Mouse (Mus musculus) left cerebral cortex, postnatal 14 days (tissue): ENCODE measurements around the gene Fgf12. TPM values are rescaled to one million over a fixed set of nuclear protein-coding genes. Genes with fewer than 3 reads are reported as not detected.
A peak's percentile ranks its signal among the peaks of the same experiment; 100 is the strongest.

Source experiments
- DNase-seq, 2 experiments: peaks; one replicate each; pipeline ENCODE4 v3.0.0; 2021 to 2022; ENCODE audit warnings: low spot score in 2 of 2, mixed read lengths in 1 of 2
- intact Hi-C: fragments of 180-260 bp; cut with DNase I; formaldehyde crosslinking; loops from one replicate; pipeline ENCODE4 v1.15.1; 2025
- total RNA-seq, 2 experiments: library from RNA; stranded (reverse); gene quantifications; 2 replicates each; pipeline ENCODE4 v1.2.3; 2021

Gene Fgf12
- total RNA-seq, 2 experiments from 2014 or later = 284 to 306 TPM

DNA sequence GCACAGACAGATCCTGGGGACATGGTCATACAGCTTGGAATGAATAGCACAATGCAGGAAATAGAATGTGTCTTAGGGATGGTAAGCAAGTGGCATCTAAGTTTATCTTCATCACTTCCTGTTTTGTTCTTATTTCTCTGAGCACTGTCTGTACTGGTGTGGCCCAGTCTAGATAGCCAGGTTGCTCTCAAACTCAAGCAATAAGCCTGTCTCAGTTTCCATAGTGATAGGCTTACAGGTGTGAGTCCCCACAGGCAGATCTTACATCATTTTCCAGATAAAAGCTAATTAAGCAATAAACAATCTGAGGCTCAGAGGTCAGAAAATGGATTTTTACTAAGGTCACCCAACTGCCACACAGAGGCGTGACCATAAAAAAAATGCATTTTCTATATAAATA, 348.7 kb downstream of the Fgf12 start:
- DNase-seq = no peak
- intact Hi-C loops = no loop called here

DNA sequence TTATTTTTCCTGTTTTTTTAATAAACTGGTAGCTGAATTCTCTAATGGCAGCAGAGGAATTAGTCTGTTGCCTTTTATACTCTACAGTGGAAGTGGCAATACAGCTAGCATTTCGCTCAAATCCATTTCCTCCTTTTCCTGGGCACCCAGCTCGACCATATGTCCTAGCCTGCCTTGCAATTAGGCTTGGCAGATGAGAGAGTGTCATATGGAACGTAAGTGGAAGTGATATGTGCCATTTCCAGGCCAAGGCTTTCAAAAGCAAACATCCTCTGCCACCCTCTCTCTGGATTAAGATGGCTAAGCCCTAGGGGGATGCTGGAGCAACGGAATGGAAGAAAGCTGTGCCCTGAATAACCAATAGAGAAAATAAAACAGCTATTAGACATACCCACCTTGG, 350.2 kb downstream of the Fgf12 start:
- peak in 1 of 2 experiments; percentile 15 for DNase-seq
- intact Hi-C loops = no loop called here

- intact Hi-C loops = no loop called here
These were observed 361.6 kb downstream of the Fgf12 start for GRCm38 (mm10) chr16:28391283-28391682.

GRCm38 (mm10) chr16:28389114-28389513, 363.8 kb downstream of the Fgf12 start:
- intact Hi-C loops = no loop called here
- DNase-seq = no peak

More at GRCm38 (mm10) chr16:28391283-28391682, 361.6 kb downstream of the Fgf12 start:
- no peak for DNase-seq

- intact Hi-C loops = no loop called here
- no peak for DNase-seq
These were observed 378.1 kb downstream of the Fgf12 start for GRCm38 (mm10) chr16:28374790-28375189.

- no peak for DNase-seq
- intact Hi-C loops = no loop called here
These were observed 379.6 kb downstream of the Fgf12 start for GRCm38 (mm10) chr16:28373311-28373710.

DNA sequence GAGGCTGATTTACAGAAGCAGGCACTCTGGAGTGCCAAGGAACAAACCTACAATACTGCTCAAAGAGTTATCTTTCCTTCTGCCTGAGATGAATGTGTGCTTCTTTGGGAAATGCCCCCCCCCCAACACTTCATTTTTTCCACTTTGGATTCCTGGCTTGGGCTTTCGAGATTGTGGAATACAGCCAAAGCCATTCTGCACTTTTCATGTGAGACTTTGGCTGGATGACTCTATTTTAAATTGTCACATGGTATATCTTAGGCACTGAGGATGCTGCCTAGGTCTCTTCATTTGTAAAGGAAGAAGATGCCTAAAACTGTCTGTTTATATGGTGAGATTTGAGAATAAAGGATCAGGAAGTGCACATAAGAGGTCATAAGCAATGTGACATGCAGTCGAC, 402.2 kb downstream of the Fgf12 start:
- intact Hi-C loops = no loop called here
- no peak for DNase-seq

- intact Hi-C loops = no loop called here
- peak; percentile 38 to 49 for DNase-seq
These were observed 407.5 kb downstream of the Fgf12 start for GRCm38 (mm10) chr16:28345323-28345722.

DNA sequence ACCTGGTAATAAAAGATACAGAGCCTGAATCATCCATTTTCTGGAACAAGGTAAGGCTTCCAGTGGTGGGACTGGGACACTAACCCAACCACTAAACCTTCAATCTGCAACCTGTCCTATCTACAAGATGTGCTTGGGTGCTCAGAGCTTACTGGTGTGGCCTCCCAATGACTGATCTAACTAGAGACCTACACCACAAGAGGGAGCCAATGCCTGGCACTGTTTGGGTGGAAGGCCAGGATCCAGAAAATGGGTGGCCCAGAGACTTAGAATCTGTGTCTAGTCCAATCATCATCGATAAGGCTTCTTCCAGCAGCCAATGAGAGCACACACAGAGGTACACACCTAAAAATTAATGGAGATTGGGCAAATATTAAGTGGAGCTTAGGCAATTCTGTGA, 414.9 kb downstream of the Fgf12 start:
- DNase-seq = no peak
- intact Hi-C loops = no loop called here

DNA sequence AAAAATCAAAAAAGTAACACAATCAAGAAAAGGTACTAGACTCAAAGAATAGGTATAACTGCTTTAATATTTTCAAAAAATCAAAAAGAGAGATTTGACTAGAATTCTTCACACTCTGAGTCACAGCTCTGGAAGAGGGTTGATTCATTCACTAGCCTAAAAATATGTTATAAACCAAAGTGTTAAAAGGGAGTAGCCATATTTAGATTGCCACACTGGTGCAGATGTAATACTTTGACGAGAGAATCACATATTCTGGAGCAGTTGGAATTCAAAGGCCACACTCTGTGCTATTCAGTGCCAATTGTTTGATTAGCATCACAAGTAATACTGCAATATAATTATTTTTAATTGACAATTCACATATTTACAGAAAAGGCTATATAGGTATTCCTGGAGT, 416.2 kb downstream of the Fgf12 start:
- peak in 1 of 2 experiments; percentile 34 for DNase-seq
- intact Hi-C loops = no loop called here

DNA sequence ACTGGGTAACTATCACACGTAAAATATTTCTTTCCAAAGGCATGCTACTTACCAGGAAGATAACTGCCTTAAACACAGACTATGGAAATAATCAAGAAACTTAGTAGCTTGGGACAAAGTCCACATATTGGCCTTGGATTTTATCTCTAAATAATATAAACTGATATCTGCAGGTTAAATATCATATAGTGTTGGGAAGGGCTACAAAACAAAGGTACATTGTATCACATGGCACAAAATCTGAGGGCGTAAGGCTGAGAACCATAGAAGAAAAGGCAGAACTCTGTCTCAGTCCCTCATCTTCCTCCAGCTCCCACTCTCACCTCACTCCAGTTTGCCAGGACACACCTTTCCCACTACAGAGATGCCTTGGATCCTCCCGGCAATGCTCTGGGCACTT, 417.8 kb downstream of the Fgf12 start:
- intact Hi-C loops = no loop called here
- DNase-seq = no peak

GRCm38 (mm10) chr16:28323576-28323975, 429.3 kb downstream of the Fgf12 start:
- DNase-seq = no peak
- intact Hi-C loops = no loop called here

DNA sequence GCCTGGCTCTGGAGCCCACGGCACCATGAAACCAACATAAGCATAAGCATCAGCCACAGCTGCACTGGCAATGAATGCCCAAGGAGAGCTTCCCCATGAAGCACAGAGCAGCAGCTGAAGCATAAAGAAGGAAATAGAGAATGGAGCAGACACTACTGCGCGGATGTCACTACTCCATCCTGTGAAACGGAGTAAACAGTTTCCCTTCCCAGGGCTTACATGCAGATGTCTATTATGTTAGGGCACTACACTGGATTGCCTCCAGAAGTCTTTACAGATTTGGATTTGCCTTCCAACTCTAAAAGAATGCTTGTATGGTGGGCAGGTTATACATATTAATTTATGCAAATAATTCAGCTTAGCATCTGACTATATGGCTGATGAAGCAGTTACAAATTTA, 441.2 kb downstream of the Fgf12 start:
- intact Hi-C loops = no loop called here
- DNase-seq = no peak

DNA sequence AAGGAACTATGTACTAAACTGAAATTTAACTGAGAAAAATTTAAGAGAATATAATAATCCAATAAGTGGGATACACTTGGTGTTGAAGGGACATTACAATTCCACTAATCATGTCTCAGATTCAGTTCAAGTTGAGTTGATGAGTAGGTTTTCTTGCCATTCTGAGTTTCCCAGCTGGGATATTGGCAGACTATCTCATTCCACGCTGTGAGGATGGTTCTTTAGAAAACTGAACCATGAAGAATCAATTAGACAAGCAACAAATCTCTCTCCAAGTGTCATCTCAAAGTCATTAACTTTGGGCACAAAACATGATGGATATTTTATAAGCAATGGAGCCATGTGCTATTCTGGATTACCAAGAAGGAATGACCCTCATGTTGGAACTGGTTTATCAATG, 449.0 kb downstream of the Fgf12 start:
- no peak for DNase-seq
- intact Hi-C loops = no loop called here

GRCm38 (mm10) chr16:28289689-28290330, 463.1 kb downstream of the Fgf12 start:
- no peak for DNase-seq
- intact Hi-C loops = no loop called here

GRCm38 (mm10) chr16:28257904-28258303, 495.0 kb downstream of the Fgf12 start:
- no peak for DNase-seq
- intact Hi-C loops = no loop called here

GRCm38 (mm10) chr16:28254303-28254702, 498.6 kb downstream of the Fgf12 start:
- no peak for DNase-seq
- intact Hi-C loops = no loop called here

DNA sequence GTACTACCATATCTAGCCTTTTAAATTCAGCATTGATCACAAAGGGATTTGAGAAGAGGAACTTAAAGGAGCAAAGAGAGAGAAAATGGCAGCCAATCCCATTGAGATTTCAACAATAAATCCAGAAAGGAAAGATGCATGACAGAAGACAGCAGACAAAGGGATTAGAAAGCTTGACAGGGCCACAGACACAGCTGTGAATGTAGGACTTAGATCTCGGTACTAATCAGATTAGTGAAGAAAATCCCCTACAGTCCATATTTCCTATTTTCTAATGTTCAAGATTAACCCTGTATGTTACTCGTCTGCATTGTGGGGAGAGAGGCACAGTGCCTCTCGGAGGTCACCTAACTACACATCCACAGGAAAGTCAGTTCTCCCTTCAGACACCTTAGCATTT, 500.9 kb downstream of the Fgf12 start:
- no peak for DNase-seq
- intact Hi-C loops = no loop called here

GRCm38 (mm10) chr16:28242867-28243649, 509.8 kb downstream of the Fgf12 start:
- intact Hi-C loops = no loop called here
- no peak for DNase-seq

DNA sequence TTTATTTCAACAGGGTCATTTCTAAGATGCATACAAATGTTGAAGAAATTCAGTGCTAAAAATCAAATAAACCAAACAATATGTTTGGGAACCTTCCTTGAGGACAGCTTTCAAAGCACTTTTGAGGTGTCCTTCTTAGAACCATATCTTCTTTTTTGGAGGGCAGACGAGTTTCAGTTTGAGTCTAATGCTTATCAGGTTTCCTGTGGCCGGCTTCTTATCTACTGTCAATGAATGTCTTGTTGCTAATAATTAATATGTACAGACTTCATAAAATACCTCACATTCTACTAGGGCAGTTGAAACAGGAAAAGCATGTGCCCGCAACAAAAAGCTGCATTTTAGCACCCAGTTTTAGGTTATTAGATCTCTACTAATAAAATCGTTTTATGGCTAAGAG, 513.5 kb downstream of the Fgf12 start:
- no peak for DNase-seq
- intact Hi-C loops = no loop called here
